Mouse (Mus musculus) adrenal gland, postnatal 14 days (tissue): ENCODE results near the gene Ccdc74a. TPM values are rescaled to one million over a fixed set of nuclear protein-coding genes. Genes with fewer than 3 reads are reported as not detected.
A peak's percentile ranks its signal among the peaks of the same experiment; 100 is the strongest.

Experiments
- DNase-seq: peaks from one replicate; pipeline ENCODE4 v3.0.0; 2021; ENCODE audit warnings: mixed read lengths
- total RNA-seq: library from RNA; stranded (reverse); gene quantifications from 2 replicates; pipeline ENCODE4 v1.2.3, GENCODE M21; 2021

The Ccdc74a gene
- total RNA-seq, 1 experiment from 2014 or later = 2.0 TPM

- DNase-seq = peak; percentile 28
These were observed 5.0 kb upstream of the Ccdc74a start for GRCm38 (mm10) chr16:17641301-17641700.

GRCm38 (mm10) chr16:17642311-17642710 is 4.0 kb upstream of the Ccdc74a start:
- no peak for DNase-seq

GRCm38 (mm10) chr16:17643437-17643990 is 2.8 kb upstream of the Ccdc74a start:
- DNase-seq = no peak

- no peak for DNase-seq
These were observed 886 bp downstream of the Ccdc74a start for GRCm38 (mm10) chr16:17647156-17647555.

DNA sequence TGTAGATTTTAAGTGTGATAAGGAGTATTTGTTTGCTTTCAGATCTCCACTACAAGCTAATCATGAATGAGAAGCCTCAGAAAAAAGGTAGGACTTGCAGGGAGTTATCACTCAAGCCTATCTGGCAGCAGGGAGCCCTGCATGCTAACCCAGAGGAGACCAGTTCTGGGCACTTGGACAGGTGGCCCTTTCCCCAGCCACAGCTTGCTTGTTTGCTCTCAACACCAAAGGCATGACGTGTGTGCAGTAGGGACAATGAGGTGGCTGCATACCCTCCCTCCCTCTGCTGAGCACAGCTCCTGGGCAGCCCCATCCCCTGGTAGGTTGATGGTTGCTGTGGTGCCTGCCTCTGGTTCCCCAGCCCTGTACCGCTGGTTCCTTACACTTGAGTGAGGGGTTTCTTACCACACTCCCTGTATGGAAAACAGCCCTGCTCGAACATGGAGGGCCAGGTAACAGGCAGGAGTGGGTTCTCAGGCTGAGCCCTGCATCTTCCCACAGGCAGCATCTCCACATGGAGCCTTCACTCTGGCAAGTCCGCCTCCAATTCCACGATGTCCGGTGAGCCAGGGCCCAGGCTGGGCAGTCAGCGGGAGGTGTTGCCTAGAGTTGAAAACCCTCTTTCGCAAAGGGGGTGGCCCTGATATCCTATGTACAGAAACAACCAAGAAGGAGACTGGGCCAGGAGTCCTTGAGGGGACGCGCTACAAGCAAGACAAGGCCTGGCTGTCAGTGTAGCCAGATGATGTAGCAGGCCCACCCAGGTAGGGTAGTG is 1.5 kb downstream of the Ccdc74a start:
- no peak for DNase-seq

DNA sequence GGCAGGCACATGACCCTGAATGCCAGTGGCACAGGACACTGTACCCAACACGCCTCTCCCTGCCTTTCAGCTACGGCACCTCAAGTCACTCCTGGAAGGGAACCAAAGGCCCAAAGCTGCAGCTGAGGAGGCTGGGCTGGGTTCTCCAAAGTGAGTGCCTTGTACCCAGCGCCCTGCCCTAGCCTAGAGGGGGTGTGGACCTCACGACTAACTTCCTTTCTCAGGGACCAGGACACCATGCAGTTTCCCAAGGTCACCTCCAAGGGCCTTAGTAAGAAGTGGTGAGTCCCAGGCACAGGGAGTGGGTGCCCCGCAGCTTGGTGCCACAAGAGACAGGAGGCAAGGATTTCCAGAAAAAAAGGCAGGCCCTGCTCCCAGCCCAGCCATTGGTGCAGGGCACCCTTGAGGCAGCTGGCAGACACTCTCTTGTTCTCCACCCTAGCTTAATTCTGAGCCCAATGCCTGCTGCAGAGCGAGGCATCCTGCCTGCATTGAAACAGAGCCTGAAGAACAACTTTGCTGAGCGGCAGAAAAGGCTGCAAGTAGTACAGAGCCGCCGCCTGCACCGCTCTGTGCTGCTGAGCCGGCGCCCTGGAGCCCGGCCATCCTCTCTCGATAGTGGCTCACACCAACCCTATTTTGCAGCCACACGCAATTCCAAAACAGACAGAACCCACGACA is 3.8 kb downstream of the Ccdc74a start:
- peak; percentile 27 for DNase-seq

DNA sequence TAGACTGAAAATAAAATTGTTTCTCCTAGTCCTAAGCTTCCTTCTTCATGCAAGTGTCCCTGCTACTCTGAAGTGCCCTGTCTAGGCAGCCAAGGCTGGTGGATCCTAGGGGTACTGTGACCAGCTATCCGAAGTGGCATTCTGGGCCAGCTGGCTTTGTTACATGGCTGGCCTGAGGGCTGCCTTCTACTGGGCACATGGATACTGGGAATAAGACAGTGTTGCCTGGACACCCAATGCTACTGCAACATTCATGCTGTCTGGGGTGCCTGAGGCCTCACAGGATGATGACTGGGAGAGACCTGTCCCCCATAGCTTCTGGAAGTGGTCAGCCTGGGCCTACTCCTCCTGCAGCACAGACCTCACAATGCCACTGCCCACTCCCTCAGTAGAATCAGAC is 4.4 kb downstream of the Ccdc74a start:
- DNase-seq = no peak

- no peak for DNase-seq
These were observed 6.3 kb downstream of the Ccdc74a start for GRCm38 (mm10) chr16:17652607-17653006.

DNA sequence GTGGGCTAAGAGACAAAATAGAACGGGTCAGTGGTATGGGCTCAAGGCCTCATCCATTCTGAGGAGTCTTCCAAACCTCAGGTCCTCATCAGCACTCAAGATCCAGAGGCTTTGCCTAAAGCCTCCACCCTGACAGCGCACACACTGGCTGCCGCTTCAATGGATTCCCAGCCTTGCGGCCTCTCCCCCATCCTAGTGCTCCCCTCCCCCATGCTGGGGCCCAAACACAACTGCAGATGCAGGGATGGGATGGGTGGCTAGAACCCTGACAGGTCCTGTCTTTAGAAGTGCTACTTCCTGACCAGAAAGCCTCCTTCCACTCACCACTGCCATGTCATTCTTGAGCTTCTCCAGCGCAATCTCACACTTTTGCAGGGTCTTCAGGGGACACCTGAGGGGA is 7.3 kb downstream of the Ccdc74a start:
- no peak for DNase-seq

DNA sequence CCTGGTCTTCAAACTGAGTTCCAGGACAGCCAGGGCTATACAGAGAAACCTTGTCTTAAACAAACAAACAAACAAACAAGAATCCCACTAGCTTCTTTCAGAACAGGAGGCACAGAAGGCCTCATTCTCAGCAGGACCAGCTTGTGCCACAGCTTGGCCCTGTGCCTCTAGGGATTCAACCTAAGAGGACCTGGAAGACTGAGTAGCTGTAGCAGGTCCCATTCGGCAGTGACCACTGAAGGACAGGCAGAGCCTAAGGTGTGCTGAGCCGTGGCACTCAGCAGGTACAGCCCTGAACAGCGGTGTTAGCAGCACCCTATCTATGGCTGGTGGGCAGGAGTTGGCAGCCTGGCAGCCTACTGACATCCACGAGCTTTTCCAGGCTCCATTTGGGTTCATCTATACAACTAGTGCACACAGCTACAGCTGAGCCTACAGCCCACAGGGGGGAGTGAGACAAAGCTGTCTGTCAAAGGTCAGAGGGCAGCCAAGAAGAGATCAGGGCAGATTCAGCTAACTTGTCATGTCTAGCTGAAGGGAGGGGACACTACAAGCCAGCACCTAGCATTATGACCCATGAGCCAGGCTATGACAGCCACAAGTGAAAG is 8.0 kb downstream of the Ccdc74a start:
- DNase-seq = no peak

DNA sequence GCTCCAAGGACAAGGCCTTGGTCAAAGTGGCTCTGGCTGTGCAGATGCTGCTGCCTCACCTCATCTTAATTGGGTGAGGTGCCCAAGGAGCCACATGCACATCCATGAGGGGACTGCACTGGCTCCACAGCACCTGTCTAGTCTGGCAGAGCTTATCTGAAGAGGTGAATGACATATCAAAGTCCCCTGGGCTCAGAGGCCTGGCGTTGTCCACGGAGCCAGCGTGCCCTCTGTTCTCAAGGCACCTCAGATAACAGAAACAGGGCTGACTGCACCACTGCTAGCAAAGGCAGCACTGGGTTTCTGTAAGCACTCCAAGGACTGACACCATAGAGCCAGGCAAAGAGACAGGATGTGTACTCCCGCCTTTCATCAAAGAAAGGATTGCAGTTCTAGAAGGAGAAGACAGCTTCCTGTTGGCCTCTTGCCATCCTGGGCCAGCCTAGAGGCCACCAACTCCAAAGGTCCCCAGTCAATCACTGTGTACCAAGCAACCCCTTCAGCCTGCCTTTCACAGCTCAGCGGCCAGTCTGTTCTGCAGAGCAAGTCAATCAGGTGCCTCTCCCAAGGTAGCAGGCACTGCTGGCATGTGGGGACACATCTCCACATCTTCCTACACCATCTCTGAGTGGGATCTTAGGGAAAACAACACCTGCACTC is 10.1 kb downstream of the Ccdc74a start:
- DNase-seq = peak; percentile 50

- no peak for DNase-seq
These were observed 19.3 kb downstream of the Ccdc74a start for GRCm38 (mm10) chr16:17665568-17665967.

DNA sequence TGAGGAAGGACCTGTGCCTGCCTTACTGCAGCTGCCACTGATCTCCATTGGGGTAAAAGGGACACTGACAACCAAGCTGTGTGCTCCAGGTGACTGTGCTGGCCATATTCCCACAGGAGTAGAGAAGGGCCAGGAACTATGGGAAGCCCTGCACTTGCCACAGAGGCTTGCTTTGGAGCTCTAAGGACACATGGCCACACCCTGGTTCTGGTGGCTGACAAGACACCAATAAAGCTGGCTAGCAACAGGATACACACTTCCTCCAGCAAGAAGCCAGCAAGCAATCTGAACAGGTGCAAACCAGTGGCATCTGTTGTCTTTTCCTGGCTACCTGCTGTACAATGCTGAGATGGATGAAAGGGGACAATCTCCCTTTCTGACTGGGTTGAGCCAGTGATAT is 23.6 kb downstream of the Ccdc74a start:
- no peak for DNase-seq

- DNase-seq = no peak
These were observed 48.6 kb downstream of the Ccdc74a start for GRCm38 (mm10) chr16:17694860-17695259.

Other genes starting within 250 kb of the Ccdc74a start
- 22.9 TPM in 2 replicates for gene Snap29, start 240.5 kb upstream of the Ccdc74a start, total RNA-seq
- gene Pi4ka, start 240.2 kb upstream of the Ccdc74a start, total RNA-seq = 71.7 and 73.6 TPM in 2 replicates
- gene Crkl, start 194.5 kb upstream of the Ccdc74a start, total RNA-seq = 39.1 and 39.9 TPM in 2 replicates
- gene Aifm3, start 156.9 kb upstream of the Ccdc74a start, total RNA-seq = 5.1 and 5.4 TPM in 2 replicates
- gene Lztr1, start 137.8 kb upstream of the Ccdc74a start, total RNA-seq = 75.3 and 75.6 TPM in 2 replicates
- gene Thap7, start 115.3 kb upstream of the Ccdc74a start, total RNA-seq = 29.4 and 33.3 TPM in 2 replicates
- gene Lrrc74b, start 85.2 kb upstream of the Ccdc74a start, total RNA-seq = 0.15 and 0.37 TPM in 2 replicates
- 0.45 and 0.56 TPM in 2 replicates for gene P2rx6, start 84.6 kb upstream of the Ccdc74a start, total RNA-seq
- gene Slc7a4, start 63.3 kb upstream of the Ccdc74a start, total RNA-seq = 8.0 and 8.3 TPM in 2 replicates
- gene Smpd4, start 27.1 kb upstream of the Ccdc74a start, total RNA-seq = 29.1 and 33.6 TPM in 2 replicates
- gene Med15, start 86.4 kb downstream of the Ccdc74a start, total RNA-seq = 51.3 and 60.3 TPM in 2 replicates
- gene Klhl22, start 113.1 kb downstream of the Ccdc74a start, total RNA-seq = 40.3 and 43.1 TPM in 2 replicates
- gene Scarf2, start 150.8 kb downstream of the Ccdc74a start, total RNA-seq = 11.3 and 12.4 TPM in 2 replicates
- gene B830017H08Rik, start 186.7 kb downstream of the Ccdc74a start, total RNA-seq = not detected in 2 replicates
- 1.3 and 2.2 TPM in 2 replicates for gene Car15, start 191.9 kb downstream of the Ccdc74a start, total RNA-seq
- 0.15 and 0.30 TPM in 2 replicates for gene Gm20518, start 245.2 kb downstream of the Ccdc74a start, total RNA-seq
- gene Tssk1, start 247.8 kb downstream of the Ccdc74a start, total RNA-seq = 0.19 TPM in 1 of 2 replicates, not detected in the other